Mouse (Mus musculus) bone marrow, adult 2 months (tissue): ENCODE data around the gene Klk5.

Source experiments
- CTCF ChIP-seq: fragments of 200-500 bp; IDR thresholded peaks from 2 replicates; pipeline ENCODE4 v1.5.1; 2011; ENCODE audit warnings: low read length, control low read depth; ENCODE audit not compliant: control insufficient read depth, insufficient read depth
- POLR2A ChIP-seq: fragments of 200-500 bp; IDR thresholded peaks from 2 replicates; pipeline ENCODE4 v1.6.1; 2011; ENCODE audit warnings: low read depth, mild to moderate bottlenecking, control low read depth, low read length, borderline replicate concordance; ENCODE audit not compliant: control insufficient read depth

- TF ChIP-seq CTCF (no peak), POLR2A (no peak)
Measured at GRCm38 (mm10) chr7:43878281-43878680, 36.5 kb downstream of the Klk5 start.
